Mouse (Mus musculus) thymus, adult 18-20 months (tissue): ENCODE measurements around the gene Tenm2.

ENCODE experiments used
- DNase-seq, 2 experiments: peaks; one replicate each; pipeline ENCODE4 v3.0.0; 2022; ENCODE audit warnings: mixed read lengths in 2 of 2

Tenm2 gene

GRCm38 (mm10) chr11:37076989-37077598 lies 158.7 kb downstream of the Tenm2 start:
- no peak for DNase-seq

GRCm38 (mm10) chr11:37075349-37075748 lies 160.4 kb downstream of the Tenm2 start:
- DNase-seq, result no peak

GRCm38 (mm10) chr11:37065459-37065858 lies 170.3 kb downstream of the Tenm2 start:
- DNase-seq, result no peak

GRCm38 (mm10) chr11:37046671-37047070 lies 189.1 kb downstream of the Tenm2 start:
- no peak for DNase-seq

- DNase-seq, result no peak
These were observed 194.5 kb downstream of the Tenm2 start for GRCm38 (mm10) chr11:37041259-37041658.

- DNase-seq, result no peak
These were observed 196.5 kb downstream of the Tenm2 start for GRCm38 (mm10) chr11:37039283-37039682.

GRCm38 (mm10) chr11:37031305-37032055 lies 204.3 kb downstream of the Tenm2 start:
- DNase-seq, result no peak

GRCm38 (mm10) chr11:37011900-37012299 lies 223.9 kb downstream of the Tenm2 start:
- no peak for DNase-seq

- DNase-seq, result no peak
These were observed 226.5 kb downstream of the Tenm2 start for GRCm38 (mm10) chr11:37009243-37009642.

GRCm38 (mm10) chr11:36997668-36998067 lies 238.1 kb downstream of the Tenm2 start:
- no peak for DNase-seq

GRCm38 (mm10) chr11:36990895-36991294 lies 244.9 kb downstream of the Tenm2 start:
- DNase-seq, result no peak

GRCm38 (mm10) chr11:36988776-36989565 lies 246.8 kb downstream of the Tenm2 start:
- no peak for DNase-seq

- DNase-seq, result no peak
These were observed 261.6 kb downstream of the Tenm2 start for GRCm38 (mm10) chr11:36974142-36974541.

GRCm38 (mm10) chr11:36958102-36958501 lies 277.7 kb downstream of the Tenm2 start:
- no peak for DNase-seq

GRCm38 (mm10) chr11:36941429-36941828 lies 294.3 kb downstream of the Tenm2 start:
- no peak for DNase-seq

GRCm38 (mm10) chr11:36940557-36941110 lies 295.1 kb downstream of the Tenm2 start:
- DNase-seq, result no peak

GRCm38 (mm10) chr11:36929817-36930216 lies 305.9 kb downstream of the Tenm2 start:
- no peak for DNase-seq

GRCm38 (mm10) chr11:36926705-36927406 lies 308.9 kb downstream of the Tenm2 start:
- DNase-seq, result no peak

GRCm38 (mm10) chr11:36919301-36919700 lies 316.5 kb downstream of the Tenm2 start:
- no peak for DNase-seq

GRCm38 (mm10) chr11:36911406-36911805 lies 324.4 kb downstream of the Tenm2 start:
- DNase-seq, result no peak

- DNase-seq, result no peak
These were observed 326.7 kb downstream of the Tenm2 start for GRCm38 (mm10) chr11:36909036-36909435.

GRCm38 (mm10) chr11:36902302-36902701 lies 333.5 kb downstream of the Tenm2 start:
- no peak for DNase-seq

- DNase-seq, result no peak
These were observed 342.7 kb downstream of the Tenm2 start for GRCm38 (mm10) chr11:36893061-36893460.
